Mouse (Mus musculus): ENCODE data around the gene Serpinb9. TPM values are rescaled to one million over a fixed set of nuclear protein-coding genes. Genes with fewer than 3 reads are reported as not detected.

Gene Serpinb9
- polyA plus RNA-seq, 1 experiment from 2014 or later = 39.7 TPM

GRCm38 (mm10) chr13:33035506-33035905 lies 32.5 kb downstream of the Serpinb9 start:
- no peak overlapping the region for H3K4me3 ChIP-seq (ENCODE audit: low read length)
- H3K9me3 ChIP-seq (ENCODE audit: control insufficient read depth, low read length) = peaks cover 3% of the 10 kb centered on the region; the same call in 1 of the 2 replicates
- H3K36me3 ChIP-seq (ENCODE audit: control insufficient read depth, insufficient read depth, low read length) = no peaks in the 10 kb centered on the region
- WGBS = 54% methylated on average over 1 of the region's 1 CpGs
- no peak overlapping the region for H3K27ac ChIP-seq (ENCODE audit: low read length)
- H3K4me2 ChIP-seq (ENCODE audit: low read depth, low read length) = no peak overlapping the region
- H3K27me3 ChIP-seq (ENCODE audit: control insufficient read depth, insufficient read depth, low read depth, low read length) = no peaks in the 10 kb centered on the region
- H3K9ac ChIP-seq (ENCODE audit: low read length) = no peak overlapping the region
- ATAC-seq (ENCODE audit: low read depth) = no peak
- H3K4me1 ChIP-seq (replicated peaks; ENCODE audit: control insufficient read depth, insufficient read depth, low read length) = no peaks in the 10 kb centered on the region

GRCm38 (mm10) chr13:33043542-33043941 lies 40.5 kb downstream of the Serpinb9 start:
- H3K36me3 ChIP-seq (ENCODE audit: control insufficient read depth, insufficient read depth, low read length) = no peaks in the 10 kb centered on the region
- no peaks in the 10 kb centered on the region for H3K4me1 ChIP-seq (replicated peaks; ENCODE audit: control insufficient read depth, insufficient read depth, low read length)
- H3K27ac ChIP-seq (ENCODE audit: low read length) = no peak overlapping the region
- no peak overlapping the region for H3K9ac ChIP-seq (ENCODE audit: low read length)
- ATAC-seq (ENCODE audit: low read depth) = no peak
- no peak overlapping the region for H3K4me2 ChIP-seq (ENCODE audit: low read depth, low read length)
- whole genome bisulfite sequencing = 97% methylated on average over 3 of the region's 3 CpGs
- no peak overlapping the region for H3K4me3 ChIP-seq (ENCODE audit: low read length)
- H3K9me3 ChIP-seq (ENCODE audit: control insufficient read depth, low read length) = peaks cover 1% of the 10 kb centered on the region; the same call in 1 of the 2 replicates
- no peaks in the 10 kb centered on the region for H3K27me3 ChIP-seq (ENCODE audit: control insufficient read depth, insufficient read depth, low read depth, low read length)

- H3K27me3 ChIP-seq (ENCODE audit: control insufficient read depth, insufficient read depth, low read depth, low read length) = no peaks in the 10 kb centered on the region
- WGBS = 87% methylated on average over 2 of the region's 2 CpGs
- no peak overlapping the region for H3K4me2 ChIP-seq (ENCODE audit: low read depth, low read length)
- H3K36me3 ChIP-seq (ENCODE audit: control insufficient read depth, insufficient read depth, low read length) = no peaks in the 10 kb centered on the region
- no peaks in the 10 kb centered on the region for H3K9me3 ChIP-seq (ENCODE audit: control insufficient read depth, low read length)
- H3K9ac ChIP-seq (ENCODE audit: low read length) = no peak overlapping the region
- H3K4me1 ChIP-seq (replicated peaks; ENCODE audit: control insufficient read depth, insufficient read depth, low read length) = no peaks in the 10 kb centered on the region
- no peak for ATAC-seq (ENCODE audit: low read depth)
- H3K4me3 ChIP-seq (ENCODE audit: low read length) = no peak overlapping the region
- no peak overlapping the region for H3K27ac ChIP-seq (ENCODE audit: low read length)
These were observed 44.2 kb downstream of the Serpinb9 start for GRCm38 (mm10) chr13:33047234-33047633.

- no peaks in the 10 kb centered on the region for H3K36me3 ChIP-seq (ENCODE audit: control insufficient read depth, insufficient read depth, low read length)
- 64% methylated on average over 4 of the region's 4 CpGs for WGBS
- H3K9ac ChIP-seq (ENCODE audit: low read length) = no peak overlapping the region
- no peak overlapping the region for H3K4me2 ChIP-seq (ENCODE audit: low read depth, low read length)
- no peaks in the 10 kb centered on the region for H3K27me3 ChIP-seq (ENCODE audit: control insufficient read depth, insufficient read depth, low read depth, low read length)
- no peak overlapping the region for H3K27ac ChIP-seq (ENCODE audit: low read length)
- H3K4me1 ChIP-seq (replicated peaks; ENCODE audit: control insufficient read depth, insufficient read depth, low read length) = no peaks in the 10 kb centered on the region
- ATAC-seq (ENCODE audit: low read depth) = no peak
- no peak overlapping the region for H3K4me3 ChIP-seq (ENCODE audit: low read length)
- H3K9me3 ChIP-seq (ENCODE audit: control insufficient read depth, low read length) = no peaks in the 10 kb centered on the region
These were observed 45.1 kb downstream of the Serpinb9 start for GRCm38 (mm10) chr13:33048187-33048586.

GRCm38 (mm10) chr13:33051697-33052096 lies 48.6 kb downstream of the Serpinb9 start:
- WGBS = 26% methylated on average over 3 of the region's 3 CpGs
- Histone ChIP-seq H3K4me1 (replicated peaks; ENCODE audit: control insufficient read depth, insufficient read depth, low read length) (no peaks in the 10 kb centered on the region), H3K36me3 (ENCODE audit: control insufficient read depth, insufficient read depth, low read length) (no peaks in the 10 kb centered on the region), H3K4me2 (ENCODE audit: low read depth, low read length) (no peak overlapping the region), H3K27ac (ENCODE audit: low read length) (no peak overlapping the region), H3K27me3 (ENCODE audit: control insufficient read depth, insufficient read depth, low read depth, low read length) (no peaks in the 10 kb centered on the region), H3K4me3 (ENCODE audit: low read length) (no peak overlapping the region), H3K9ac (ENCODE audit: low read length) (no peak overlapping the region), H3K9me3 (ENCODE audit: control insufficient read depth, low read length) (no peaks in the 10 kb centered on the region)
- ATAC-seq (ENCODE audit: low read depth) = no peak

GRCm38 (mm10) chr13:33063048-33063447 lies 60.0 kb downstream of the Serpinb9 start:
- H3K9me3 ChIP-seq (ENCODE audit: control insufficient read depth, low read length) = no peaks in the 10 kb centered on the region
- WGBS = 36% methylated on average over 1 of the region's 1 CpGs
- no peak overlapping the region for H3K27ac ChIP-seq (ENCODE audit: low read length)
- no peak overlapping the region for H3K4me3 ChIP-seq (ENCODE audit: low read length)
- no peaks in the 10 kb centered on the region for H3K4me1 ChIP-seq (replicated peaks; ENCODE audit: control insufficient read depth, insufficient read depth, low read length)
- ATAC-seq (ENCODE audit: low read depth) = no peak
- H3K4me2 ChIP-seq (ENCODE audit: low read depth, low read length) = no peak overlapping the region
- no peak overlapping the region for H3K9ac ChIP-seq (ENCODE audit: low read length)
- no peaks in the 10 kb centered on the region for H3K27me3 ChIP-seq (ENCODE audit: control insufficient read depth, insufficient read depth, low read depth, low read length)
- H3K36me3 ChIP-seq (ENCODE audit: control insufficient read depth, insufficient read depth, low read length) = no peaks in the 10 kb centered on the region

Other genes with a start within 250 kb of the Serpinb9 start
- gene Mylk4, start 219.3 kb upstream of the Serpinb9 start, polyA plus RNA-seq (2015; fragmentation: Nextera tagmentation; extraction: Ambion mirVana) = 0.26 and 0.89 TPM in 2 replicates
- 17.0 and 18.3 TPM in 2 replicates for gene Wrnip1, start 201.2 kb upstream of the Serpinb9 start, polyA plus RNA-seq (2015; fragmentation: Nextera tagmentation; extraction: Ambion mirVana)
- not detected in 2 replicates for gene D930007J09Rik, start 200.4 kb upstream of the Serpinb9 start, polyA plus RNA-seq (2015; fragmentation: Nextera tagmentation; extraction: Ambion mirVana)
- gene Serpinb1a, start 152.1 kb upstream of the Serpinb9 start, polyA plus RNA-seq (2015; fragmentation: Nextera tagmentation; extraction: Ambion mirVana) = 9.3 and 11.0 TPM in 2 replicates
- gene Serpinb1c, start 105.0 kb upstream of the Serpinb9 start, polyA plus RNA-seq (2015; fragmentation: Nextera tagmentation; extraction: Ambion mirVana) = not detected in 2 replicates
- gene Serpinb6b, start 38.0 kb upstream of the Serpinb9 start, polyA plus RNA-seq (2015; fragmentation: Nextera tagmentation; extraction: Ambion mirVana) = 42.3 and 48.9 TPM in 2 replicates
- 0.20 and 0.21 TPM in 2 replicates for gene Serpinb9b, start 24.2 kb downstream of the Serpinb9 start, polyA plus RNA-seq (2015; fragmentation: Nextera tagmentation; extraction: Ambion mirVana)
- 0.20 and 0.39 TPM in 2 replicates for gene Serpinb1b, start 75.3 kb downstream of the Serpinb9 start, polyA plus RNA-seq (2015; fragmentation: Nextera tagmentation; extraction: Ambion mirVana)
- gene Serpinb9c, start 156.5 kb downstream of the Serpinb9 start, polyA plus RNA-seq (2015; fragmentation: Nextera tagmentation; extraction: Ambion mirVana) = not detected in 2 replicates
- gene Serpinb9d, start 189.7 kb downstream of the Serpinb9 start, polyA plus RNA-seq (2015; fragmentation: Nextera tagmentation; extraction: Ambion mirVana) = not detected in 2 replicates
- gene Serpinb9e, start 246.4 kb downstream of the Serpinb9 start, polyA plus RNA-seq (2015; fragmentation: Nextera tagmentation; extraction: Ambion mirVana) = not detected in 2 replicates